Mouse (Mus musculus) layer of hippocampus, adult 9-11 months (tissue): Measurements from ENCODE around the gene Btbd35f6.
"Not testable (repeated sequence)": the region's sequence is repeated elsewhere in the genome, so short reads cannot be mapped to it uniquely, and the experiment has no call there.

ENCODE experiments used
- DNase-seq: peaks from one replicate; pipeline ENCODE4 v3.0.0; 2022

Gene Btbd35f6

GRCm38 (mm10) chrX:33956440-33956839 lies at the start of gene Btbd35f6:
Gene Btbd35f6, minus strand, starts transcription at chrX:33956540.
- not testable (repeated sequence) for DNase-seq

GRCm38 (mm10) chrX:33986716-33987115 lies 30.4 kb upstream of the Btbd35f6 start, which contains the start of gene Gm21870:
Gene Gm21870, minus strand, starts transcription at chrX:33986816.
- DNase-seq = not testable (repeated sequence)

DNA sequence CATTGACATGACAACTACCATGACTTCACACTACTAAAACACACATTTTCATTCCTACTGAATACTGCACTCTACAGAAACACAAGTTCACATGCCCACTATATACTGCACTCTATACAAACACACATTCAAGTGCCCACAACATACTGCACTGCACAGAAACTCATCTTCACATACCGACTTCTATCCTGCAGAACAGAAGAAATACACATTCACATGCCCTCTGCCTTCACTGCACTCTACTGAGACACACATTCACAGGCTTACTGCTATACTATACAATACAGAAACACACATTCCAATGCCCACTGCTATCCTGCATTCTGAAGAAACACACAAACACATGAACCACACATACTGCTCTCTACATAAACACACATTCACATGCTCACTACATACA lies 26.1 kb downstream of the Btbd35f6 start:
- DNase-seq = not testable (repeated sequence)

GRCm38 (mm10) chrX:33928225-33928624 lies 28.1 kb downstream of the Btbd35f6 start:
- not testable (repeated sequence) for DNase-seq

DNA sequence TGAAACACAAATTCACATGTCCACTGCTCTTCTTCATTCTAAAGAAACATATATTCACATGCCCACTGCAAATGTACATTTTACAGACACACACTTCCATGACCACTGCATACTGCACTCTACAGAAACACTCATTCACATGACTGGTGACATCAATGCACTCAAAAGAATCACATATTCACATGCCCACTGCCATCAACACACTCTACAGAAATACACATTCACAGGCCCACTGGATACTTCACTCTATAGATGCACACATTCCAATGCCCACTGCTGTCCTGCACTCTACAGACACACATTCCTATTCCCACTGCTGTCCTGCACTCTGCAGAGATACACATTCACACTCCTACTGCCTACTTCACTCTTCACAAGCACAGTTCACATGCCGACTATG lies 30.0 kb downstream of the Btbd35f6 start:
- DNase-seq = not testable (repeated sequence)

GRCm38 (mm10) chrX:33925420-33925819 lies 30.9 kb downstream of the Btbd35f6 start:
- DNase-seq = not testable (repeated sequence)
